8 mouse cellular contexts compared by ENCODE assay signal in genomic region chr10:23786631-23787038, GRCm38 (mm10). TPM values are rescaled to one million over a fixed set of nuclear protein-coding genes. Genes with fewer than 3 reads are reported as not detected.
A peak's percentile ranks its signal among the peaks of the same experiment; 100 is the strongest.
DNase-seq lines count a peak whose midpoint lies in the region; ATAC-seq and TF ChIP-seq lines count a peak whose summit lies in the region.
"Not testable (repeated sequence)": the region's sequence is repeated elsewhere in the genome, so short reads cannot be mapped to it uniquely, and the experiment has no call there.

No protein-coding gene starts in this region.

- H3K9me3 ChIP-seq in ES-E14 (ENCODE audit: control insufficient read depth, insufficient read depth, low read depth, low read length); embryonic facial prominence, embryonic 13.5 days; hindbrain, embryonic 14.5 days (ENCODE audit: control insufficient read depth, low read length); liver, embryonic 16.5 days (replicated peaks; ENCODE audit: control insufficient read depth, low read length); midbrain, embryonic 15.5 days; stomach, embryonic 15.5 days: not testable (repeated sequence)

- peak overlapping the region; percentile 82 to 96 for H3K4me3 ChIP-seq in ES-E14 (ENCODE audit: insufficient read depth in 1 of 2, low read depth in 1 of 2, low read length in 2 of 2, poor library complexity in 1 of 2, severe bottlenecking in 1 of 2)
- H3K4me3 ChIP-seq in embryonic facial prominence, embryonic 13.5 days = peak overlapping the region; percentile 90
- H3K4me3 ChIP-seq in gastrocnemius, adult 2 months = peak overlapping the region; percentile 83
- peak overlapping the region; percentile 85 for H3K4me3 ChIP-seq in hindbrain, embryonic 14.5 days (replicated peaks; ENCODE audit: low read length)
- H3K4me3 ChIP-seq in layer of hippocampus, adult 2 months = peak overlapping the region; percentile 90
- H3K4me3 ChIP-seq in liver, embryonic 16.5 days (ENCODE audit: low read depth, low read length) = peak overlapping the region; percentile 87
- peak overlapping the region; percentile 80 for H3K4me3 ChIP-seq in midbrain, embryonic 15.5 days
- H3K4me3 ChIP-seq in stomach, embryonic 15.5 days (replicated peaks) = peak overlapping the region; percentile 97

- not testable (repeated sequence) for H3K27me3 ChIP-seq in embryonic facial prominence, embryonic 13.5 days; hindbrain, embryonic 14.5 days (ENCODE audit: control insufficient read depth, insufficient read depth, low read length); liver, embryonic 16.5 days (ENCODE audit: control insufficient read depth, insufficient read depth, low read depth, low read length); midbrain, embryonic 15.5 days (replicated peaks); stomach, embryonic 15.5 days (replicated peaks)

- not testable (repeated sequence) for DNase-seq in ES-E14 (ENCODE audit: low read depth, low spot score); gastrocnemius, adult 2 months; hindbrain, embryonic 14.5 days (ENCODE audit: low spot score)
- peak in 1 of 2 experiments; percentile 11 for DNase-seq in layer of hippocampus, adult 2 months (ENCODE audit: low spot score in 2 of 2)

- H3K4me2 ChIP-seq in embryonic facial prominence, embryonic 13.5 days = peak overlapping the region; percentile 91
- H3K4me2 ChIP-seq in hindbrain, embryonic 14.5 days (replicated peaks) = peak overlapping the region; percentile 98
- H3K4me2 ChIP-seq in liver, embryonic 16.5 days (ENCODE audit: low read depth, low read length) = peak overlapping the region; percentile 83
- H3K4me2 ChIP-seq in midbrain, embryonic 15.5 days = peak overlapping the region; percentile 70
- peak overlapping the region; percentile 63 for H3K4me2 ChIP-seq in stomach, embryonic 15.5 days

- WGBS in embryonic facial prominence, embryonic 13.5 days = under 1% methylated on average over 23 of the region's 23 CpGs
- under 1% methylated on average over 23 of the region's 23 CpGs for WGBS in hindbrain, embryonic 14.5 days
- WGBS in liver, embryonic 16.5 days (ENCODE audit: insufficient replicate concordance) = 0% methylated on average over 23 of the region's 23 CpGs
- under 1% methylated on average over 23 of the region's 23 CpGs for WGBS in midbrain, embryonic 15.5 days
- WGBS in stomach, embryonic 15.5 days = under 1% methylated on average over 23 of the region's 23 CpGs

- not testable (repeated sequence) for TF ChIP-seq CTCF in gastrocnemius, adult 2 months (IDR thresholded peaks at IDR 0.05); layer of hippocampus, adult 2 months (conservative IDR thresholded peaks at IDR 0.05)

- not testable (repeated sequence) for H3K4me1 ChIP-seq in ES-E14 (ENCODE audit: control insufficient read depth in 2 of 2, insufficient read depth in 2 of 2, low read length in 2 of 2, poor library complexity in 1 of 2)
- peaks cover 36% of the 10 kb centered on the region for H3K4me1 ChIP-seq in embryonic facial prominence, embryonic 13.5 days
- H3K4me1 ChIP-seq in hindbrain, embryonic 14.5 days (replicated peaks; ENCODE audit: control insufficient read depth, insufficient read depth, low read length) = peaks cover 17% of the 10 kb centered on the region
- peaks cover 31% of the 10 kb centered on the region for H3K4me1 ChIP-seq in liver, embryonic 16.5 days (ENCODE audit: control insufficient read depth, low read depth, low read length)
- peaks cover 30% of the 10 kb centered on the region for H3K4me1 ChIP-seq in midbrain, embryonic 15.5 days
- H3K4me1 ChIP-seq in stomach, embryonic 15.5 days = peaks cover 22% of the 10 kb centered on the region

- peaks cover 29% of the 10 kb centered on the region for H3K36me3 ChIP-seq in ES-E14 (ENCODE audit: control insufficient read depth, insufficient read depth, low read length, poor library complexity, severe bottlenecking)
- peaks cover 43% of the 10 kb centered on the region for H3K36me3 ChIP-seq in embryonic facial prominence, embryonic 13.5 days
- peaks cover 43% of the 10 kb centered on the region for H3K36me3 ChIP-seq in hindbrain, embryonic 14.5 days (replicated peaks; ENCODE audit: control insufficient read depth, insufficient read depth)
- peaks cover 17% of the 10 kb centered on the region for H3K36me3 ChIP-seq in liver, embryonic 16.5 days (ENCODE audit: control insufficient read depth, insufficient read depth)
- H3K36me3 ChIP-seq in midbrain, embryonic 15.5 days (replicated peaks) = peaks cover 26% of the 10 kb centered on the region; the same call in 1 of the 2 replicates
- peaks cover 10% of the 10 kb centered on the region for H3K36me3 ChIP-seq in stomach, embryonic 15.5 days

- peak overlapping the region; percentile 93 for H3K27ac ChIP-seq in ES-E14 (ENCODE audit: insufficient read depth, low read depth, low read length, poor library complexity, severe bottlenecking)
- H3K27ac ChIP-seq in embryonic facial prominence, embryonic 13.5 days = peak overlapping the region; percentile 74
- peak overlapping the region; percentile 92 for H3K27ac ChIP-seq in gastrocnemius, adult 2 months
- H3K27ac ChIP-seq in hindbrain, embryonic 14.5 days = peak overlapping the region; percentile 68
- H3K27ac ChIP-seq in layer of hippocampus, adult 2 months = peak overlapping the region; percentile 86
- peak overlapping the region; percentile 74 for H3K27ac ChIP-seq in liver, embryonic 16.5 days (ENCODE audit: low read length)
- peak overlapping the region; percentile 69 for H3K27ac ChIP-seq in midbrain, embryonic 15.5 days
- H3K27ac ChIP-seq in stomach, embryonic 15.5 days = peak overlapping the region; percentile 79

- ATAC-seq in embryonic facial prominence, embryonic 13.5 days (ENCODE audit: insufficient number of reproducible peaks, insufficient read depth, low FRiP score, low TSS enrichment, low read depth) = peak; percentile 9; the same call in 1 of the 2 replicates
- peak; percentile 68 for ATAC-seq in hindbrain, embryonic 14.5 days (ENCODE audit: low FRiP score)
- peak; percentile 7 for ATAC-seq in liver, embryonic 16.5 days (ENCODE audit: low read depth)
- peak; percentile 79 for ATAC-seq in midbrain, embryonic 15.5 days (replicated peaks)
- peak; percentile 14; the same call in 1 of the 2 replicates for ATAC-seq in stomach, embryonic 15.5 days (ENCODE audit: insufficient read depth, low FRiP score, low read depth)

- peak overlapping the region; percentile 99 for H3K9ac ChIP-seq in ES-E14 (ENCODE audit: insufficient read depth, low read depth, low read length, poor library complexity, severe bottlenecking)
- H3K9ac ChIP-seq in embryonic facial prominence, embryonic 13.5 days = peak overlapping the region; percentile 97
- peak overlapping the region; percentile 95 for H3K9ac ChIP-seq in hindbrain, embryonic 14.5 days
- peak overlapping the region; percentile 81 for H3K9ac ChIP-seq in liver, embryonic 16.5 days (ENCODE audit: low read depth, low read length)
- H3K9ac ChIP-seq in midbrain, embryonic 15.5 days = peak overlapping the region; percentile 96
- H3K9ac ChIP-seq in stomach, embryonic 15.5 days = peak overlapping the region; percentile 96

- intact Hi-C loops in gastrocnemius, adult 2 months (cut with DNase I) = not testable (repeated sequence)

- in situ Hi-C loops in ES-E14 (cut with MboI; ENCODE audit: low sequenced_read_pairs in 2 of 2, unreplicated experiment in 2 of 2) = loop anchor here in 1 of 2 experiments (25.0 kb wide), 1 partner anchor 826 kb away; no protein-coding TSS in a partner anchor

RNA-seq across cellular contexts. Expression of gene Rps12, which starts 0.4 kb away (rescaled TPM):
- total RNA-seq in ES-E14 (2012; rRNA removed) = 3,853 and 4,411 TPM in 2 replicates
- 245 and 261 TPM in 2 replicates for polyA plus RNA-seq in embryonic facial prominence, embryonic 13.5 days (2015; fragmentation: Nextera tagmentation; extraction: Ambion mirVana)
- total RNA-seq in gastrocnemius, adult 2 months (2021) = 100 to 1,000 TPM; 215 to 230 TPM
- polyA plus RNA-seq in hindbrain, embryonic 14.5 days (2014; fragmentation: Nextera tagmentation; extraction: Ambion mirVana) = 114 and 132 TPM in 2 replicates
- total RNA-seq in layer of hippocampus, adult 2 months (2021) = 100 to 1,000 TPM; 201 to 281 TPM
- 102 and 122 TPM in 2 replicates for polyA plus RNA-seq in liver, embryonic 16.5 days (2015; fragmentation: Nextera tagmentation; extraction: Ambion mirVana)
- polyA plus RNA-seq in midbrain, embryonic 15.5 days (2015; fragmentation: Nextera tagmentation; extraction: Ambion mirVana) = 84.7 and 98.7 TPM in 2 replicates
- polyA plus RNA-seq in stomach, embryonic 15.5 days (2015; fragmentation: Nextera tagmentation; extraction: Ambion mirVana) = 150 and 170 TPM in 2 replicates

RNA-seq across cellular contexts. Expression of gene Slc18b1, which starts 10.2 kb away (rescaled TPM):
- total RNA-seq in ES-E14 (2012; rRNA removed) = 4.1 and 5.9 TPM in 2 replicates
- 32.3 and 35.6 TPM in 2 replicates for polyA plus RNA-seq in embryonic facial prominence, embryonic 13.5 days (2015; fragmentation: Nextera tagmentation; extraction: Ambion mirVana)
- total RNA-seq in gastrocnemius, adult 2 months (2021) = 1 to 10 TPM; 5.5 to 6.2 TPM
- polyA plus RNA-seq in hindbrain, embryonic 14.5 days (2014; fragmentation: Nextera tagmentation; extraction: Ambion mirVana) = 22.6 and 25.5 TPM in 2 replicates
- total RNA-seq in layer of hippocampus, adult 2 months (2021) = 10 to 100 TPM; 28.1 to 31.2 TPM
- polyA plus RNA-seq in liver, embryonic 16.5 days (2015; fragmentation: Nextera tagmentation; extraction: Ambion mirVana) = 1.7 and 1.9 TPM in 2 replicates
- 15.4 and 16.6 TPM in 2 replicates for polyA plus RNA-seq in midbrain, embryonic 15.5 days (2015; fragmentation: Nextera tagmentation; extraction: Ambion mirVana)
- polyA plus RNA-seq in stomach, embryonic 15.5 days (2015; fragmentation: Nextera tagmentation; extraction: Ambion mirVana) = 14.8 and 19.8 TPM in 2 replicates

Comparison
In these comparisons a context has a peak if more than half of its experiments do, and no peak if none do; other contexts are left out.
1. ATAC-seq: peak in every context shown above with its lines; median percentile 79 in midbrain, embryonic 15.5 days; 68 in hindbrain, embryonic 14.5 days; 14 in stomach, embryonic 15.5 days; 9 in embryonic facial prominence, embryonic 13.5 days; 7 in liver, embryonic 16.5 days.